Mouse (Mus musculus): ENCODE measurements around the gene Htra1.

DNA sequence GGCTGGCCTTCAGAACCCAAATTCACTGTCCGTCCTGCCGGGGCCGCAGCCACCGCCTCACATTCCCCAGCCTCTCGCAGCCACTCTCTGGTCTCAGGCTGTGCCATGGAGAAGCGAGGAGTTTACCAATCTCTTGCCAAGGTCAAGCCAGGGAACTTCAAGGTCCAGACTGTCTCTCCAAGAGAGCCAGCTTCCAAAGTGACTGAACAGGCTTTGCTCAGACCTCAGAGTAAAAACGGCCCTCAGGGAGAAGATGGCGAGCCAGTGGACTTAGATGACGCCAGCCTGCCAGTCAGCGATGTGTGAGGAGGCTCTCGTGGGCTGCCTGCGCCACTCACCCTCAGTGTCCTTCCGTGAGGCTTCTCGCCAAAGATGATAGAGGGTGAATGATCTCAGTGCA lies 25.1 kb upstream of the Htra1 start:
- TF ChIP-seq MYOG (IDR thresholded peaks at IDR 0.05; ENCODE audit: control insufficient read depth in 1 of 3, insufficient read depth in 1 of 3, insufficient read length in 2 of 3, low read depth in 2 of 3) (no peak), USF1 (IDR thresholded peaks at IDR 0.05; ENCODE audit: low read depth) (no peak), MAX (IDR thresholded peaks at IDR 0.05; ENCODE audit: low read depth) (no peak), TCF12 (IDR thresholded peaks at IDR 0.05; ENCODE audit: insufficient read depth, poor library complexity, severe bottlenecking) (no peak), POLR2AphosphoS2 (IDR thresholded peaks at IDR 0.05; ENCODE audit: insufficient read length, low read depth) (no peak), MYOD1 (IDR thresholded peaks at IDR 0.05; ENCODE audit: control insufficient read depth in 1 of 3, insufficient read length in 2 of 3, low read depth in 2 of 3) (no peak), E2F4 (IDR thresholded peaks at IDR 0.05; ENCODE audit: insufficient read depth) (no peak)

All from myocyte (in vitro differentiated cells).